Mouse (Mus musculus): ENCODE data around the gene Plcg1. TPM values are rescaled to one million over a fixed set of nuclear protein-coding genes. Genes with fewer than 3 reads are reported as not detected.

Gene Plcg1
- total RNA-seq, 2 experiments from 2014 or later, result 109 to 113 TPM

Other genes starting within 250 kb of the Plcg1 start
- gene Top1, start 85.4 kb upstream of the Plcg1 start, total RNA-seq (2021), result 10 to 100 TPM; 75.2 to 78.7 TPM
- 10 to 100 TPM; 64.4 to 70.2 TPM for gene Zhx3, start 141.7 kb downstream of the Plcg1 start, total RNA-seq (2021)
- gene Lpin3, start 149.4 kb downstream of the Plcg1 start, total RNA-seq (2021), result under 1 TPM; 0.53 to 0.87 TPM
- gene Emilin3, start 181.0 kb downstream of the Plcg1 start, total RNA-seq (2021), result under 1 TPM in 1 of 2 experiments, not detected in 1; 0.26 TPM